Mouse (Mus musculus) ES-Bruce4 (cell line): ENCODE results near the gene Tent5d. TPM values are rescaled to one million over a fixed set of nuclear protein-coding genes. Genes with fewer than 3 reads are reported as not detected.

Source experiments
- H3K27ac ChIP-seq: 2 replicates; pipeline ENCODE4 v1.5.1; 2012; ENCODE audit warnings: low read length, inconsistent platforms; ENCODE audit not compliant: insufficient read depth
- H3K27me3 ChIP-seq: 2 replicates; pipeline ENCODE4 v1.6.1; 2012; ENCODE audit warnings: mild to moderate bottlenecking, low read length, inconsistent platforms; ENCODE audit not compliant: control insufficient read depth, poor library complexity, insufficient read depth, severe bottlenecking
- H3K36me3 ChIP-seq: 2 replicates; pipeline ENCODE4 v1.6.1; 2012; ENCODE audit warnings: inconsistent platforms, mild to moderate bottlenecking, low read length, moderate library complexity; ENCODE audit not compliant: control insufficient read depth, poor library complexity, insufficient read depth, severe bottlenecking
- H3K4me1 ChIP-seq: one replicate; pipeline ENCODE4 v1.8.1; 2011; ENCODE audit warnings: low read length; ENCODE audit not compliant: control insufficient read depth, insufficient read depth
- H3K4me3 ChIP-seq: 2 replicates; pipeline ENCODE4 v1.5.1; 2011; ENCODE audit warnings: low read depth, mild to moderate bottlenecking, low read length
- H3K9ac ChIP-seq: 2 replicates; pipeline ENCODE4 v1.6.1; 2012; ENCODE audit warnings: low read depth, mild to moderate bottlenecking, inconsistent platforms; ENCODE audit not compliant: poor library complexity, severe bottlenecking
- H3K9me3 ChIP-seq: replicated peaks from 2 replicates; pipeline ENCODE4 v1.6.1; 2012; ENCODE audit warnings: mild to moderate bottlenecking, low read length, inconsistent platforms; ENCODE audit not compliant: control insufficient read depth, poor library complexity, insufficient read depth, severe bottlenecking
- CTCF ChIP-seq: IDR thresholded peaks from one replicate; pipeline ENCODE4 v1.8.1; 2011; ENCODE audit warnings: low read depth, low read length
- EP300 ChIP-seq: IDR thresholded peaks from 2 replicates; pipeline ENCODE4 v1.6.1; 2011; ENCODE audit warnings: low read depth, low read length; ENCODE audit not compliant: insufficient read depth
- POLR2A ChIP-seq: IDR thresholded peaks from one replicate; pipeline ENCODE4 v1.8.1; 2011; ENCODE audit warnings: low read length; ENCODE audit not compliant: insufficient read depth
- polyA plus RNA-seq: library from polyadenylated mRNA; stranded (reverse); fragments of >200 nt; gene quantifications from 2 replicates; pipeline ENCODE4 v1.2.4, GENCODE M21; 2011; ENCODE audit warnings: low read depth; ENCODE audit not compliant: missing spikeins, insufficient read depth, insufficient read length

Gene Tent5d
- polyA plus RNA-seq, result 0.19 TPM in 1 of 2 replicates, not detected in the other

GRCm38 (mm10) chrX:107792290-107792689, at the start of gene Tent5d:
TSS of gene Tent5d (plus strand) at chrX:107792590.
- no peaks in the 10 kb centered on the region for H3K36me3 ChIP-seq
- no peak within 1 kb of the TSS for H3K9ac ChIP-seq
- H3K27me3 ChIP-seq, result no peaks in the 10 kb centered on the region
- H3K9me3 ChIP-seq, result no peaks in the 10 kb centered on the region
- no peak within 1 kb of the TSS for H3K27ac ChIP-seq
- H3K4me3 ChIP-seq, result no peak within 1 kb of the TSS
- no peak for TF ChIP-seq POLR2A
- no peak for TF ChIP-seq EP300
- no peak for TF ChIP-seq CTCF
- H3K4me1 ChIP-seq, result no peaks in the 10 kb centered on the region

- TF ChIP-seq CTCF (no peak), EP300 (no peak), POLR2A (no peak)
- Histone ChIP-seq H3K36me3 (no peaks in the 10 kb centered on the region), H3K27me3 (no peaks in the 10 kb centered on the region), H3K4me3 (no peak overlapping the region), H3K4me1 (no peaks in the 10 kb centered on the region), H3K9me3 (no peaks in the 10 kb centered on the region), H3K27ac (no peak overlapping the region), H3K9ac (no peak overlapping the region)
Measured at GRCm38 (mm10) chrX:107767896-107768295, 24.5 kb upstream of the Tent5d start.

GRCm38 (mm10) chrX:107790136-107790535, 2.3 kb upstream of the Tent5d start:
- Histone ChIP-seq H3K27ac (no peak overlapping the region), H3K9ac (no peak overlapping the region), H3K4me3 (no peak overlapping the region), H3K9me3 (no peaks in the 10 kb centered on the region), H3K36me3 (no peaks in the 10 kb centered on the region), H3K4me1 (no peaks in the 10 kb centered on the region), H3K27me3 (no peaks in the 10 kb centered on the region)
- TF ChIP-seq POLR2A, result no peak
- TF ChIP-seq CTCF, result no peak
- no peak for TF ChIP-seq EP300

GRCm38 (mm10) chrX:107790750-107791493, 1.5 kb upstream of the Tent5d start:
- Histone ChIP-seq H3K27me3 (no peaks in the 10 kb centered on the region), H3K36me3 (no peaks in the 10 kb centered on the region), H3K27ac (no peak overlapping the region), H3K9ac (no peak overlapping the region), H3K9me3 (no peaks in the 10 kb centered on the region), H3K4me3 (no peak overlapping the region), H3K4me1 (no peaks in the 10 kb centered on the region)
- TF ChIP-seq CTCF (no peak), POLR2A (no peak), EP300 (no peak)

- H3K36me3 ChIP-seq, result no peaks in the 10 kb centered on the region
- H3K27ac ChIP-seq, result no peak overlapping the region
- H3K9me3 ChIP-seq, result no peaks in the 10 kb centered on the region
- no peaks in the 10 kb centered on the region for H3K4me1 ChIP-seq
- TF ChIP-seq CTCF, result no peak
- no peak for TF ChIP-seq POLR2A
- TF ChIP-seq EP300, result no peak
- no peaks in the 10 kb centered on the region for H3K27me3 ChIP-seq
- no peak overlapping the region for H3K4me3 ChIP-seq
- H3K9ac ChIP-seq, result no peak overlapping the region
Measured at GRCm38 (mm10) chrX:107795785-107796184, 3.4 kb downstream of the Tent5d start.

- Histone ChIP-seq H3K36me3 (no peaks in the 10 kb centered on the region), H3K9ac (no peak overlapping the region)
- TF ChIP-seq POLR2A (no peak), CTCF (no peak), EP300 (no peak)
Measured at GRCm38 (mm10) chrX:107796919-107797318, 4.5 kb downstream of the Tent5d start.

More at GRCm38 (mm10) chrX:107796919-107797318, 4.5 kb downstream of the Tent5d start:
- Histone ChIP-seq H3K9me3 (no peaks in the 10 kb centered on the region), H3K4me3 (no peak overlapping the region), H3K4me1 (no peaks in the 10 kb centered on the region), H3K27ac (no peak overlapping the region), H3K27me3 (no peaks in the 10 kb centered on the region)
